Mouse (Mus musculus): ENCODE measurements around the gene 4931414P19Rik. TPM values are rescaled to one million over a fixed set of nuclear protein-coding genes. Genes with fewer than 3 reads are reported as not detected.
"Not testable (repeated sequence)": the region's sequence is repeated elsewhere in the genome, so short reads cannot be mapped to it uniquely, and the experiment has no call there.

The 4931414P19Rik gene
- total RNA-seq, 2 experiments from 2014 or later, result 4.2 to 4.9 TPM

- intact Hi-C loops (cut with DNase I), result no loop called here
- no peak for DNase-seq
Observed at GRCm38 (mm10) chr14:54630583-54631239, 24.9 kb upstream of the 4931414P19Rik start.

GRCm38 (mm10) chr14:54629797-54630196, 24.0 kb upstream of the 4931414P19Rik start:
- no peak for DNase-seq
- intact Hi-C loops (cut with DNase I), result no loop called here

GRCm38 (mm10) chr14:54628103-54628502, 22.3 kb upstream of the 4931414P19Rik start:
- intact Hi-C loops (cut with DNase I), result no loop called here
- DNase-seq, result no peak

GRCm38 (mm10) chr14:54624976-54625375, 19.2 kb upstream of the 4931414P19Rik start:
- DNase-seq, result no peak
- intact Hi-C loops (cut with DNase I), result no loop called here

GRCm38 (mm10) chr14:54623334-54623733, 17.5 kb upstream of the 4931414P19Rik start:
- no peak for DNase-seq
- intact Hi-C loops (cut with DNase I), result no loop called here

GRCm38 (mm10) chr14:54621133-54621532, 15.3 kb upstream of the 4931414P19Rik start, which contains the start of gene Psmb11:
Psmb11 (plus strand) TSS chr14:54621433.
- no peak for DNase-seq
- intact Hi-C loops (cut with DNase I), result no loop called here

GRCm38 (mm10) chr14:54617897-54618365, 12.1 kb upstream of the 4931414P19Rik start, which contains the start of gene Psmb5:
Psmb5 (minus strand) TSS chr14:54618022.
- intact Hi-C loops (cut with DNase I), result loop anchor here (5.0 kb wide), 1 partner anchor 36 kb away; no protein-coding TSS in a partner anchor
- DNase-seq, result peak; percentile 92 to 93

- DNase-seq, result no peak
- intact Hi-C loops (cut with DNase I), result loop anchor here (5.0 kb wide), 1 partner anchor 35 kb away; no protein-coding TSS in a partner anchor
Observed at GRCm38 (mm10) chr14:54617152-54617896, 11.5 kb upstream of the 4931414P19Rik start.

GRCm38 (mm10) chr14:54616226-54616825, 10.5 kb upstream of the 4931414P19Rik start:
- DNase-seq, result no peak
- intact Hi-C loops (cut with DNase I), result loop anchor here (5.0 kb wide), 1 partner anchor 34 kb away; no protein-coding TSS in a partner anchor

- intact Hi-C loops (cut with DNase I); DNase-seq: not testable (repeated sequence)
Observed at GRCm38 (mm10) chr14:54614130-54614529, 8.3 kb upstream of the 4931414P19Rik start.

GRCm38 (mm10) chr14:54610648-54611047, 4.9 kb upstream of the 4931414P19Rik start:
- intact Hi-C loops (cut with DNase I), result no loop called here
- DNase-seq, result no peak

- intact Hi-C loops (cut with DNase I), result no loop called here
- DNase-seq, result peak; percentile 25 to 44
Observed at GRCm38 (mm10) chr14:54609962-54610361, 4.2 kb upstream of the 4931414P19Rik start.

- intact Hi-C loops (cut with DNase I), result no loop called here
Observed at GRCm38 (mm10) chr14:54609245-54609644, 3.5 kb upstream of the 4931414P19Rik start.

GRCm38 (mm10) chr14:54607226-54607625, 1.4 kb upstream of the 4931414P19Rik start:
- DNase-seq, result no peak
- intact Hi-C loops (cut with DNase I), result no loop called here

More at GRCm38 (mm10) chr14:54609245-54609644, 3.5 kb upstream of the 4931414P19Rik start:
- no peak for DNase-seq

GRCm38 (mm10) chr14:54603686-54604085, 2.1 kb downstream of the 4931414P19Rik start:
- intact Hi-C loops (cut with DNase I), result loop anchor here (1.0 kb wide), 1 partner anchor 26 kb away; the partner anchor contains the start of gene Ajuba
- DNase-seq, result no peak

GRCm38 (mm10) chr14:54603038-54603654, 2.6 kb downstream of the 4931414P19Rik start:
- intact Hi-C loops (cut with DNase I), result loop anchor here (1.0 kb wide), 1 partner anchor 26 kb away; the partner anchor contains the start of gene Ajuba
- DNase-seq, result peak; percentile 97 to 98

- intact Hi-C loops (cut with DNase I), result loop anchor here (1.0 kb wide), 1 partner anchor 25 kb away; the partner anchor contains the start of gene Ajuba
- peak in 1 of 2 experiments; percentile 35 for DNase-seq
Observed at GRCm38 (mm10) chr14:54602613-54603012, 3.2 kb downstream of the 4931414P19Rik start.

- no peak for DNase-seq
- intact Hi-C loops (cut with DNase I), result no loop called here
Observed at GRCm38 (mm10) chr14:54601601-54602000, 4.2 kb downstream of the 4931414P19Rik start.

- intact Hi-C loops (cut with DNase I), result no loop called here
Observed at GRCm38 (mm10) chr14:54597084-54597483, 8.7 kb downstream of the 4931414P19Rik start.

More at GRCm38 (mm10) chr14:54597084-54597483, 8.7 kb downstream of the 4931414P19Rik start:
- DNase-seq, result no peak

Data from heart, postnatal 10 days (tissue).